Mouse (Mus musculus) bone marrow, adult 2 months (tissue): Measurements from ENCODE around the gene Amdhd2.

Source experiments
- CTCF ChIP-seq: fragments of 200-500 bp; IDR thresholded peaks from 2 replicates; pipeline ENCODE4 v1.5.1; 2011; ENCODE audit warnings: low read length, control low read depth; ENCODE audit not compliant: control insufficient read depth, insufficient read depth
- POLR2A ChIP-seq: fragments of 200-500 bp; IDR thresholded peaks from 2 replicates; pipeline ENCODE4 v1.6.1; 2011; ENCODE audit warnings: low read depth, mild to moderate bottlenecking, control low read depth, low read length, borderline replicate concordance; ENCODE audit not compliant: control insufficient read depth

- TF ChIP-seq CTCF (no peak), POLR2A (no peak)
These were observed 7.8 kb downstream of the Amdhd2 start for GRCm38 (mm10) chr17:24155742-24156141.
